Mouse (Mus musculus) G1E (cell line): ENCODE results near the gene Etfdh.

Experiments
- CTCF ChIP-seq: IDR thresholded peaks from 2 replicates; pipeline ENCODE4 v1.5.1; 2012; ENCODE audit warnings: low read depth, low read length, inconsistent platforms, mixed read lengths
- GATA1 ChIP-seq: IDR thresholded peaks from 2 replicates; pipeline ENCODE4 v1.6.1; 2012; ENCODE audit warnings: borderline replicate concordance, low read length, inconsistent platforms, mixed read lengths
- GATA2 ChIP-seq: IDR thresholded peaks from 2 replicates; pipeline ENCODE4 v1.6.1; 2012; ENCODE audit warnings: low read depth, low read length, inconsistent platforms, borderline replicate concordance
- POLR2AphosphoS5 ChIP-seq: IDR thresholded peaks from 2 replicates; pipeline ENCODE4 v1.6.1; 2012; ENCODE audit warnings: low read depth, low read length, inconsistent platforms; ENCODE audit not compliant: insufficient replicate concordance
- TAL1 ChIP-seq: conservative IDR thresholded peaks from 2 replicates; pipeline ENCODE4 v1.6.1; 2012; ENCODE audit warnings: low read depth, low read length, inconsistent platforms, mixed read lengths

- TF ChIP-seq CTCF: no peak
- TF ChIP-seq TAL1: no peak
- TF ChIP-seq POLR2AphosphoS5: no peak
- TF ChIP-seq GATA2: no peak
- no peak for TF ChIP-seq GATA1
Observed at GRCm38 (mm10) chr3:79591793-79592471, 37.4 kb downstream of the Etfdh start.
